Mouse (Mus musculus) layer of hippocampus, postnatal 14 days (tissue): ENCODE results near the gene Hdac9. TPM values are rescaled to one million over a fixed set of nuclear protein-coding genes. Genes with fewer than 3 reads are reported as not detected.

Experiments
- DNase-seq, 2 experiments: peaks; one replicate each; pipeline ENCODE4 v3.0.0; 2021 to 2022; ENCODE audit warnings: low spot score in 2 of 2, mixed read lengths in 1 of 2
- total RNA-seq, 2 experiments: library from RNA; stranded (reverse); gene quantifications; 2 replicates each; pipeline ENCODE4 v1.2.3; 2021

Hdac9 gene
- total RNA-seq, 2 experiments from 2014 or later, result 46.5 to 48.3 TPM

GRCm38 (mm10) chr12:34714266-34714939 is 202.5 kb downstream of the Hdac9 start:
- no peak for DNase-seq

GRCm38 (mm10) chr12:34697981-34698380 is 218.9 kb downstream of the Hdac9 start:
- DNase-seq, result no peak

GRCm38 (mm10) chr12:34696736-34697135 is 220.2 kb downstream of the Hdac9 start:
- DNase-seq, result no peak

- DNase-seq, result no peak
Observed at GRCm38 (mm10) chr12:34688941-34689340, 228.0 kb downstream of the Hdac9 start.

- DNase-seq, result peak in 1 of 2 experiments; percentile 8
Observed at GRCm38 (mm10) chr12:34683375-34683774, 233.5 kb downstream of the Hdac9 start.

GRCm38 (mm10) chr12:34682657-34683056 is 234.2 kb downstream of the Hdac9 start:
- DNase-seq, result no peak

GRCm38 (mm10) chr12:34680576-34680975 is 236.3 kb downstream of the Hdac9 start:
- no peak for DNase-seq

- no peak for DNase-seq
Observed at GRCm38 (mm10) chr12:34677110-34677509, 239.8 kb downstream of the Hdac9 start.

GRCm38 (mm10) chr12:34674235-34674634 is 242.7 kb downstream of the Hdac9 start:
- no peak for DNase-seq

GRCm38 (mm10) chr12:34673539-34673938 is 243.4 kb downstream of the Hdac9 start:
- DNase-seq, result no peak

- peak; percentile 80 to 87 for DNase-seq
Observed at GRCm38 (mm10) chr12:34664758-34665157, 252.1 kb downstream of the Hdac9 start.

GRCm38 (mm10) chr12:34661378-34661777 is 255.5 kb downstream of the Hdac9 start:
- DNase-seq, result no peak

GRCm38 (mm10) chr12:34660027-34660426 is 256.9 kb downstream of the Hdac9 start:
- no peak for DNase-seq

GRCm38 (mm10) chr12:34658568-34658967 is 258.3 kb downstream of the Hdac9 start:
- DNase-seq, result no peak

- peak; percentile 58 to 75 for DNase-seq
Observed at GRCm38 (mm10) chr12:34658119-34658518, 258.8 kb downstream of the Hdac9 start.

GRCm38 (mm10) chr12:34653615-34654014 is 263.3 kb downstream of the Hdac9 start:
- DNase-seq, result peak in 1 of 2 experiments; percentile 30

GRCm38 (mm10) chr12:34648753-34649152 is 268.1 kb downstream of the Hdac9 start:
- DNase-seq, result no peak

- DNase-seq, result no peak
Observed at GRCm38 (mm10) chr12:34641705-34642259, 275.1 kb downstream of the Hdac9 start.

- DNase-seq, result no peak
Observed at GRCm38 (mm10) chr12:34637238-34638124, 279.4 kb downstream of the Hdac9 start.

- DNase-seq, result no peak
Observed at GRCm38 (mm10) chr12:34619101-34619500, 297.8 kb downstream of the Hdac9 start.

GRCm38 (mm10) chr12:34618321-34618720 is 298.6 kb downstream of the Hdac9 start:
- no peak for DNase-seq

GRCm38 (mm10) chr12:34617836-34618235 is 299.1 kb downstream of the Hdac9 start:
- DNase-seq, result peak in 1 of 2 experiments; percentile 17
